Mouse (Mus musculus) myocyte (in vitro differentiated cells): ENCODE data around the gene Pikfyve.

ENCODE experiments used
- E2F4 ChIP-seq: IDR thresholded peaks from one replicate; pipeline ENCODE4 v1.6.1; 2011; ENCODE audit warnings: mild to moderate bottlenecking, control low read depth, moderate library complexity; ENCODE audit not compliant: insufficient read depth
- MAX ChIP-seq: IDR thresholded peaks from one replicate; pipeline ENCODE4 v1.6.1; 2011; ENCODE audit warnings: low read depth, mild to moderate bottlenecking, control low read depth
- MYOG ChIP-seq, 3 experiments: IDR thresholded peaks; one replicate each; pipeline ENCODE4 v1.6.1; 2011; ENCODE audit warnings: control low read depth in 2 of 3, low read depth in 2 of 3, mild to moderate bottlenecking in 2 of 3; ENCODE audit not compliant: insufficient read length in 2 of 3, control insufficient read depth in 1 of 3, insufficient read depth in 1 of 3
- POLR2A ChIP-seq: IDR thresholded peaks from one replicate; pipeline ENCODE4 v1.6.1; 2011; ENCODE audit warnings: low read depth, mild to moderate bottlenecking, control low read depth, moderate library complexity; ENCODE audit not compliant: insufficient read length
- POLR2AphosphoS2 ChIP-seq: IDR thresholded peaks from one replicate; pipeline ENCODE4 v1.6.1; 2011; ENCODE audit warnings: low read depth, control low read depth; ENCODE audit not compliant: insufficient read length
- TCF12 ChIP-seq: IDR thresholded peaks from one replicate; pipeline ENCODE4 v1.6.1; 2011; ENCODE audit warnings: mild to moderate bottlenecking, control low read depth; ENCODE audit not compliant: poor library complexity, insufficient read depth, severe bottlenecking
- TCF3 ChIP-seq: IDR thresholded peaks from one replicate; pipeline ENCODE4 v1.6.1; 2011; ENCODE audit warnings: low read depth, control low read depth; ENCODE audit not compliant: insufficient read length
- USF1 ChIP-seq: IDR thresholded peaks from one replicate; pipeline ENCODE4 v1.6.1; 2011; ENCODE audit warnings: low read depth, mild to moderate bottlenecking, control low read depth, moderate library complexity

- TF ChIP-seq POLR2A (no peak), MYOG (IDR thresholded peaks at IDR 0.05; ENCODE audit: control insufficient read depth in 1 of 3, insufficient read depth in 1 of 3, insufficient read length in 2 of 3, low read depth in 2 of 3) (no peak), POLR2AphosphoS2 (no peak), E2F4 (no peak), TCF12 (no peak), USF1 (no peak), TCF3 (no peak), MAX (no peak)
Measured at GRCm38 (mm10) chr1:65137560-65137959, 48.9 kb upstream of the Pikfyve start.
